Mouse (Mus musculus): Measurements from ENCODE around the gene Cldn5. TPM values are rescaled to one million over a fixed set of nuclear protein-coding genes. Genes with fewer than 3 reads are reported as not detected.
A peak's percentile ranks its signal among the peaks of the same experiment; 100 is the strongest.

The Cldn5 gene
- polyA plus RNA-seq, 1 experiment from 2014 or later = 21.4 TPM

GRCm38 (mm10) chr16:18812385-18812910 is 35.8 kb downstream of the Cldn5 start:
- ATAC-seq (replicated peaks; ENCODE audit: insufficient number of reproducible peaks, low FRiP score, low TSS enrichment, low read depth) (peak; percentile 25; the same call in 1 of the 2 replicates), DNase-seq (ENCODE audit: low spot score) (no peak)
- Histone ChIP-seq H3K27ac (replicated peaks; ENCODE audit: low read depth, low read length) (no peak overlapping the region), H3K27me3 (ENCODE audit: control insufficient read depth, insufficient read depth, low read length) (no peaks in the 10 kb centered on the region), H3K36me3 (replicated peaks; ENCODE audit: control insufficient read depth, insufficient read depth, low read depth, low read length) (no peaks in the 10 kb centered on the region), H3K4me2 (ENCODE audit: low read depth, low read length) (peak overlapping the region; percentile 50), H3K4me1 (ENCODE audit: control insufficient read depth, insufficient read depth, low read length) (no peaks in the 10 kb centered on the region), H3K9ac (replicated peaks; ENCODE audit: low read length) (peak overlapping the region; percentile 73), H3K9me3 (replicated peaks; ENCODE audit: control insufficient read depth, low read length) (no peaks in the 10 kb centered on the region), H3K4me3 (ENCODE audit: low read depth, low read length) (peak overlapping the region; percentile 67)
- WGBS = 1% methylated on average over 31 of the region's 31 CpGs

GRCm38 (mm10) chr16:18822356-18822755 is 45.7 kb downstream of the Cldn5 start:
- no peak for ATAC-seq (replicated peaks; ENCODE audit: insufficient number of reproducible peaks, low FRiP score, low TSS enrichment, low read depth)
- Histone ChIP-seq H3K9ac (replicated peaks; ENCODE audit: low read length) (no peak overlapping the region), H3K36me3 (replicated peaks; ENCODE audit: control insufficient read depth, insufficient read depth, low read depth, low read length) (peaks cover 31% of the 10 kb centered on the region), H3K4me1 (ENCODE audit: control insufficient read depth, insufficient read depth, low read length) (no peaks in the 10 kb centered on the region), H3K4me3 (ENCODE audit: low read depth, low read length) (no peak overlapping the region), H3K9me3 (replicated peaks; ENCODE audit: control insufficient read depth, low read length) (no peaks in the 10 kb centered on the region), H3K27ac (replicated peaks; ENCODE audit: low read depth, low read length) (no peak overlapping the region), H3K27me3 (ENCODE audit: control insufficient read depth, insufficient read depth, low read length) (no peaks in the 10 kb centered on the region), H3K4me2 (ENCODE audit: low read depth, low read length) (no peak overlapping the region)
- 87% methylated on average over 1 of the region's 1 CpGs for WGBS
- DNase-seq (ENCODE audit: low spot score) = no peak

- 86% methylated on average over 4 of the region's 4 CpGs for WGBS
- peaks cover 31% of the 10 kb centered on the region for H3K36me3 ChIP-seq (replicated peaks; ENCODE audit: control insufficient read depth, insufficient read depth, low read depth, low read length)
Observed at GRCm38 (mm10) chr16:18822925-18823324, 46.3 kb downstream of the Cldn5 start.

More at GRCm38 (mm10) chr16:18822925-18823324, 46.3 kb downstream of the Cldn5 start:
- Histone ChIP-seq H3K27ac (replicated peaks; ENCODE audit: low read depth, low read length) (no peak overlapping the region), H3K9me3 (replicated peaks; ENCODE audit: control insufficient read depth, low read length) (no peaks in the 10 kb centered on the region), H3K4me2 (ENCODE audit: low read depth, low read length) (no peak overlapping the region), H3K9ac (replicated peaks; ENCODE audit: low read length) (no peak overlapping the region), H3K4me1 (ENCODE audit: control insufficient read depth, insufficient read depth, low read length) (no peaks in the 10 kb centered on the region), H3K27me3 (ENCODE audit: control insufficient read depth, insufficient read depth, low read length) (no peaks in the 10 kb centered on the region), H3K4me3 (ENCODE audit: low read depth, low read length) (no peak overlapping the region)
- DNase-seq (ENCODE audit: low spot score) (no peak), ATAC-seq (replicated peaks; ENCODE audit: insufficient number of reproducible peaks, low FRiP score, low TSS enrichment, low read depth) (no peak)

Other genes with a start within 250 kb of the Cldn5 start
- 6.3 and 6.8 TPM in 2 replicates for gene Tbx1, start 186.2 kb upstream of the Cldn5 start, polyA plus RNA-seq (2014; fragmentation: Nextera tagmentation; extraction: Ambion mirVana)
- gene Gp1bb, start 154.4 kb upstream of the Cldn5 start, polyA plus RNA-seq (2014; fragmentation: Nextera tagmentation; extraction: Ambion mirVana) = 5.8 and 6.4 TPM in 2 replicates
- gene Gm49601, start 150.4 kb upstream of the Cldn5 start, polyA plus RNA-seq (2014; fragmentation: Nextera tagmentation; extraction: Ambion mirVana) = 1.1 and 3.0 TPM in 2 replicates
- gene Sept5, start 146.9 kb upstream of the Cldn5 start, polyA plus RNA-seq (2014; fragmentation: Nextera tagmentation; extraction: Ambion mirVana) = 33.7 and 39.9 TPM in 2 replicates
- gene Ufd1, start 34.9 kb downstream of the Cldn5 start, polyA plus RNA-seq (2014; fragmentation: Nextera tagmentation; extraction: Ambion mirVana) = 82.1 and 84.7 TPM in 2 replicates
- gene Cdc45, start 35.1 kb downstream of the Cldn5 start, polyA plus RNA-seq (2014; fragmentation: Nextera tagmentation; extraction: Ambion mirVana) = 71.8 and 83.1 TPM in 2 replicates
- 16.4 and 19.5 TPM in 2 replicates for gene 2510002D24Rik, start 59.7 kb downstream of the Cldn5 start, polyA plus RNA-seq (2014; fragmentation: Nextera tagmentation; extraction: Ambion mirVana)
- gene Gm28539, start 59.7 kb downstream of the Cldn5 start, polyA plus RNA-seq (2014; fragmentation: Nextera tagmentation; extraction: Ambion mirVana) = not detected in 2 replicates
- gene Mrpl40, start 100.0 kb downstream of the Cldn5 start, polyA plus RNA-seq (2014; fragmentation: Nextera tagmentation; extraction: Ambion mirVana) = 92.4 and 98.9 TPM in 2 replicates
- 11.6 and 14.9 TPM in 2 replicates for gene Hira, start 100.2 kb downstream of the Cldn5 start, polyA plus RNA-seq (2014; fragmentation: Nextera tagmentation; extraction: Ambion mirVana)